Mouse (Mus musculus): Measurements from ENCODE around the gene Smc1a. TPM values are rescaled to one million over a fixed set of nuclear protein-coding genes. Genes with fewer than 3 reads are reported as not detected.

Gene Smc1a
- total RNA-seq (2021) = 10 to 100 TPM; 43.3 to 52.4 TPM
- long read RNA-seq, experiment 1, full-length matches to known transcripts = 29 of 33 reads
- long read RNA-seq, experiment 1, partial matches to known transcripts = 1 of 33 reads
- long read RNA-seq, experiment 1, other reads (novel, unspliced or antisense) = 3 of 33 reads
- long read RNA-seq, experiment 2, full-length matches to known transcripts = 36 of 90 reads
- long read RNA-seq, experiment 2, partial matches to known transcripts = 49 of 90 reads
- long read RNA-seq, experiment 2, other reads (novel, unspliced or antisense) = 5 of 90 reads

DNA sequence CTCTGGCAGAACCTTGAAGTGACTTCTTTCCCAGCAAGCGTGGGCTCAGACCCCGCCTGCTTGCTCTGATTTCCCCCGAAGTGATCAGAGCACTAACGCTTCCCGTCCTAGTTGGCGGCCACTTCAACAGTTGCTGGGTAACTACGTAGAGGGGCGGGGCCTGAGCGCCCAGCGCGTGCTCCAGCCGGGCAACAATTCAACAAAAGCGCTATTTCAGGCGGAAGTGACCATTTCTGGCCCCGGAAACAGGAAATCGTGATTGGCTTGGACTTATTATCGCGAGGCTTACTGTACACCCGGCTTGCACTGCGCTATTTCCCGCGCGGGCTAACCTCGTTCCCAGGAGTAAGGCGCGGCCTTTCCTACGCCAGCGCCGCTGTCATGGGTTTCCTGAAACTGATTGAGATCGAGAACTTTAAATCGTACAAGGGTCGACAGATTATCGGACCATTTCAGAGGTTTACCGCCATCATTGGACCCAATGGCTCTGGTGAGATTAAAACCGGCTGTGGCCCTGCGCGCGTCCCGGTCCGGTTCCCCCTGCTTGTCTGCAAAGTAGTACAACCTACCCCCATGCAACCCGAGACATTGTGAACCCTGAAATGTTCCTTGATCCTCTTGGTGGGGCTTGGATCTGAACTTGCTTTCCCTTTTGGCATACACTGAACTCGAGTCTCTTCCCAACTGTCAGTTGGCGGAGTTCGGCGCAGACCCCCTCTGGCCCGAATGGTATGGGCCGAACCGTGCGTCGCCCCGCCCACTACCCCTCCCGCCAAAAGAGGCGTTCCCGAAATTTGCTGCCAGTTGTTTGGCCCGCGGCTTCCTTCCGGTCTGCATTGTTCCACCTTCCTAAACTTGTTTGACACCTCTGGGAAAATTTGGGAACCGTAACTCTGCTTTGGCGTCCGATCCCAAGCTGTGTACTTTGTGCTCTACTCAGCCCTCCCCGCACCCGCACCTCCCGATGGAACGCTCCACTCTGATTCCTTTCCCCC lies at the start of gene Smc1a, which contains the start of gene Ribc1:
Gene Smc1a, plus strand, starts transcription at position 278 of the 995 bp plus-strand sequence.
Gene Ribc1, minus strand, starts transcription at position 145 of the 995 bp plus-strand sequence.
- peak; percentile 74 to 76 for DNase-seq (ENCODE audit: low spot score in 2 of 2)

DNA sequence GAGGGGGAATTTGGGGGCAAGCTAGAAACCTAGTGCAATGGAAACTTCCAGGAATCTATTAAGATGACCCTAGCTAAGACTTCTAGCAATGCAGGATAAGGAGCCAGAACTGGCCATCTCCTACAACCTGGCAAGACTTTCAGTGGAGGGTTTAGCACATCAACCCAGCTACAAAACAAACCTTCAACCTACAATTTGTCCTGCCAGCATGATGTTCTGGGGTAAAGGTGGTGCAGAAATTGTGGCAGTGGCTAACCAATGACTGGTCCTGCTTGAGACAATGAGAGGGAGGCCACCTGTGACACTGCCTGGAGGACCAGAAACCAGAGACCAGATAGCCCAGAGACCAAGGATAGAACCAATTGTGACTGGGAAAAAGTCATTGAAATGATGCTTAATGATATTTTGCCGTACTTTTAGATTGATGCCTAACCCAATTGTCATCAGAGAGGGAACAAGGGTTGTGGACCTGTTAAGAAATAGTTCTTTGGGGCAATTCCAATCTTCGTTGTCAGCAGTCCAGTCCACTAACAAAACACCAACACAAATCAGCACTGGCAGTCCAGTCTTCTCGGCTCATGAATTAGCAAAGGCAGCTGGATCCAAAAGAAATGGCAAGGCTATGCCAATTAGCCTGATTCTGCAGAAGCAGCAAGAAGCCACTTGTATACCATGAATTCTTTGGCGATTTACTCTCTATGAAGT lies 17.1 kb upstream of the Smc1a start:
- DNase-seq (ENCODE audit: low spot score in 2 of 2) = no peak

DNA sequence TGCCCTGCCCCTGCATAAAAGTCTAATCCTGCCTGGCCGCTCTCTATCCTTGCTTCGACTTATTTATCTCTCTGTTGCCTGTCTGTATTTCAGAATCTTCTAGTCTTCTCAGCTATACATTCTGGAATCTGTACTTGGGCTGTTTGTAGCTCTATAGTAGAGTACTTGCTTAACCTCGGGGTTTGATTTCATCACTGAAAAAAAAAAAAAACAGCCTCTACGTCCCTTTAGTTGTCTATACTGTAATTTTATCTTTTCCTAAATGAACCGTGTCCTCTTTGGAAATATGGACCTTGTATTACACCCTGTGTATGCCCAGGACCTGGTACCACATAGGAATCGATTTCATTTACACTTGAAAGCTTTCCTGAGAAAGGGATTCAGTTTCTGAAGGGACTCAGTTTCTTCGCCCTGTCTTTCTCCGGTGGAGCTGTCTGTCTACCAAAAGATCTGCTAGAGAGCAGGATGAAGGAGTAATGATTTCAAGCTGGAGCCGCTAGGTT lies 15.0 kb upstream of the Smc1a start:
- DNase-seq (ENCODE audit: low spot score in 2 of 2) = no peak

DNA sequence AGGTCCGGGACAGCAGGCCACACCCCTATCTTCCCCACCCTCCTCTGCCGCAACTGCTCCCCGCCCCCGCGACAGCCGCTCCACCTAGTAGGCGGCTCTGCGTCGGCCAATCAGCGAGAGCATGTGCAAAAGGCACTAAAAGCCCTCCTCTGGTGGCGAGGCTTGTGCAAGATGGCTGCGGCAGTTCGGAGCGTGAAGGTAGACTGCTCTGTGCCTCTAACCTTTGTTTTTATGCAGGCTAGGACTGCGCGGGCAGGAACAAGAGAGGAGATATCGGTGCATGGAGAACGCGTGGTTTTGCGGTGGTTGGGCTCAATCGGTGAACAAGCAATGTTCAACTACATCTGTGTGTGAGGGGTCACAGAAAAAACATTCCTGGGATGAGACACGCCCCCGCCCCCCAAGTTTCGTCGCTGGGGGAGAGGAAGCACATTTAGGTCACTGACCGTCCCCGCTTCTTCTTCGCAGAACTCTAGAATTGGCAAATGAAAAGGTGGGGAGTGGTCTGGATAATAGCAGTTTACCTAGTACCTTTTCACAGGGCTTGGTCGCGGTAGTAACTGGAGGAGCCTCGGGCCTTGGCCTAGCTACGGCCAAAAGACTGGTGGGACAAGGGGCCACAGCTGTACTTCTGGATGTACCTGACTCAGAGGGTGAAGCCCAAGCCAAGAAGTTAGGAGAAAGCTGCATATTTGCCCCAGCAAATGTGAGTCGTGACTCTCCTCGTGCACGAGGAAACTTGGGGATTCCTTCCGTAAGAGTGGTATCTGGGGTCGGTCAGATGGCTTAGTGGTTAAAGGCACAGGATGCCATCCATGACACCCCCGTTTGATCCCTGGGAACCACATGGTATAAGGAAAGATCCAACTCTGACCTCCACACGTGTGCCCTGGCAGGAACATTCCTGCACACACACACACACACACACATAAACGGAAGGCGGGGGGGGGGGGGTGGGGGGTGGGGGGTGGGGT lies 14.2 kb upstream of the Smc1a start, which contains the start of gene Hsd17b10:
Gene Hsd17b10, plus strand, starts transcription at position 109 of the 974 bp plus-strand sequence.
- peak; percentile 69 to 74 for DNase-seq (ENCODE audit: low spot score in 2 of 2)

DNA sequence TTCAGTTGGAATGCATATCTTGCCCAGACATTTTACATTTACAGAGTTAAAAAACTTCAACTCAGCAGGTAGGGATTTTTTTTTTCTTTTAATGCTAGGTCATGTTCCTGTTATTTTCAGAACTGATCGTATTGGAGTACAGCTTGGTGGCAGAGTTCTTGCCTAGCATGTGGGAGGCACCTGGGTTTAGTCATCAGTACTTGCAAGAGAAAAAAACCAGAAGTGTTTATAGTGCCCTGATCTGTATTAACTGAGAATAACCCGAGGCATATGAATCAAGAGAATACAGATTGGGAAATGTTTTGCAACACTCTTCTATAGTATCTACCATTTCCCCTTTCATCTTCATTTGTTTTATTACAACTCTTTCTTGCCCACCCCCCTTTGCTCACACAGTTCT lies 13.4 kb upstream of the Smc1a start:
- no peak for DNase-seq (ENCODE audit: low spot score in 2 of 2)

DNA sequence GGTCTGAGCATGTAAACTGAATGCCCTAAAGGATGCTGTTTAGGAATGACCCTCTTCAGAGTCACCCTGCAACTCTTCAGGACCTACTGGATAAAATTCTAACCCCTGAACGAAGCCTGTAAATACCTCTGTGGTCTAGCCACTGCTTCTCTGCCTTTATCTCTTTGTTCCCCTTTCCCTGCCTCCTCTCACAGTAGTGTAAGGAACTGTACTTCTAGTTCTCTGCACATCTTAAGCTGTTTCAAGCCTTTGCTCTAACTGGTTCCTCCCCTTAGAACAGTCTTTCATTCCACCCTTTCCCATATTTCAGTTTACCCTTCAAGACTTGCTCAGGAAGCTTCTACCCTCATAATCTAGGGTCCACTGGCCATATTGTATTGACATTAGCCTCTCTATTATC lies 8.4 kb upstream of the Smc1a start:
- no peak for DNase-seq (ENCODE audit: low spot score in 2 of 2)

DNA sequence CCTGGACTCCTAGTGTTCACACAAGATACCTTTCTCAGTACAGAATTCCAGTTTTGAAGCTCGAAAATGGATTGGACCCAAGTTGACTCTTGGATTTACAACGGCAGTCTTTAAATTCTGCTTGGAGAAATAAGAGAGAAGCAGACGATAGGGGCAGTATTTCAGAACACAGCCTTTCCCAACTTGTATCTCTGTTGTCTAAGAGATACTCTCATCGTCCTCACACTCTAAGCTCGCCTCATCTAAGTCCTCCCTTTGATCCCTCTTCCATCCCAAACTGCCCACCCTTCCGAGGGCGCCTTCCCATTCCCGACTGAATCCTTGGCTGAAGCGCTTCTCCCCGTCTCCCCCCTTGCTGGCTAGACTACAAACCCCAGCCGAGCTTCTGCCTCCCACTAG lies 477 bp upstream of the Smc1a start:
- DNase-seq (ENCODE audit: low spot score in 2 of 2) = no peak

DNA sequence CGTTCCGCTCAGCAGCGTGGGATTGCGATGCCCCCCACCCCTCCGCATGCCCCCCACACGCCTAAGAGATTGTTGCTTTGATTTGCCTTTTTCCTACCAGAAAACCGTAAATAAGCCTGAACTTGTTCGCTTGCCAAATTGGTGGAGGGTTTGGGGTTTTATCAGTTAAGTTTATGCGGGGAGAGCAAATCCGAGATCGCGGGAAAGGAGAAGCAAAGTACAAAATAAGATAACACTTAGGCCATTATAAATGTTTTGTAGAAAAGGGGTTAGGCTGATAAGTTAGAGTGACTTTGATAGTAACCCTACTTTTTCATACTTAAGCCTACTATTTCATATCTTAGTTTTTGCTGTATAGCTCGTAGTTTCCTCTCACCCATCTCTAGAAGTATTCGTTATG lies 958 bp downstream of the Smc1a start:
- DNase-seq (ENCODE audit: low spot score in 2 of 2) = no peak

DNA sequence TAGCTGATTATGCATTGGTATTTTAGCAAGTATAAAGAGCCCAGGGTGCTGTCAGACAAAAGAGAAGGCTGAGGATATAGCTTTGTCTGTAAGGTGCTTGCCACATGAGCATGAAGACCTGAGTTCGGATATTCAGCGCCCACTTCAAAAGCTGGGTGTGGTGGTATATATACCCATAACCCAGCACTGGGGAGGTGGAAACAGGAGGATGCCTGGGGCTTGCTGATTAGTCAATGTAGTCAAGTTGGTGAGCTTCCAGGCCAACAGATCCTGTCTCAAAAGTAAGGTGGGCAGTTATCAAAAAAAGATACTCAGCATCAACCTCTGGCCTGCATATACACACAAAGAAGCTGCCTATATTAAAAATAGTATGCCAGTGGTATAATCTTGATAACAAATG lies 3.1 kb downstream of the Smc1a start:
- DNase-seq (ENCODE audit: low spot score in 2 of 2) = no peak

DNA sequence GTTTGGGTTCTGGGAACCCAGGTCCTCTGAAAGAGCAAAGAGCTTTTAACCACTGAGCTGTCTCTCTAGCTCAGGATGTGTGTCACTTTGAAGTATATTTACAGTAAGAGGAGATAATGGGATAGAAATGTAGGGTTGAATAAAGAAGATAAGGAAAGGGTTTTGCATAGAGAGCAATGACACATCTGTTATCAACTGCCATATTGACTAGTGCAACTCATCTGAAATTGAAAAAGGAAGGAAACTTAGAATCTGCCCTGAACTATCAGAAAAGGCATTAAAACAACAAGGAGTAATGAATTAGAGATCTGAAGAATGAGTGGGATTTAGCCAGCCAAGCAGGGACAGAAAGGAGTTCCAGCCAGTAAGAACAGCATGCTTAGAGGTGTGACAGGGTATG lies 23.6 kb downstream of the Smc1a start:
- DNase-seq (ENCODE audit: low spot score in 2 of 2) = no peak

DNA sequence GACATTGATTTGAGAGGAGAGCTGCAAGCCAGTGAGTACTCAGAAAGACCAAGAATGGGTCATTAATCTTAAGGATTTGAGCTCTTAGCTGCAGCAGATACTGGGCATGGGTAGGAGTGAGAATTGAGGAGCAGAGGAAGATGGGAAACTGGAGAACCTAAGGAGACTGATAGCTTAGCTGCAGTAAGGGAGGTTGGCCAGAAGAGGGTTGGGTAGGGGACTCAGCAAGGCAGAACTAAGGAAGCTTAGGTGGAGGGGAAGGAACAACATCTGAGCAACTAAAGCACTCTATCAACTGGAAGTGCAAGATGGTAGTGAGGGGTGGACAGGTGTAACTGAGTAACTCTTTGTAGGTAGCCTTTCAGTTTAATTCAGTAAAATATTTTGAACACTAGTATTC lies 31.0 kb downstream of the Smc1a start:
- DNase-seq (ENCODE audit: low spot score in 2 of 2) = no peak

DNA sequence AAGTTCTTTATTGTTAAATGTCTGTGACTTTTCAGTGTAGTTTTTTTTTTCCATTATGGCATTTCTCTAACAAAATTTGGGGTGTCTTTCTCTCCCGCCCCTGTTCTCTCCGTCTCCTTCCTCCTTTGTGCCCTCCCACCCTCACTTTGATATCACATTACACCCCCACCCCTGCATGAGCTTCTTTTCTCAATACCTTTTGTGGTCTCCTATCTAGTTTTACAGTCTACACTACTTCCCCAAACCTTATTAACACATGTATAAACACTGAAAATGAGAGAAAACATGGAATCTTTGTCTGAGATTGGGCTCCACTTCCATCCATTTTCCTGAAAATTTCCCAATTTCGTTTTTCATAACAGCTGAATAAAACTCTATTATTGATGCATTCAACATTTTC lies 36.3 kb downstream of the Smc1a start:
- DNase-seq (ENCODE audit: low spot score in 2 of 2) = no peak

DNA sequence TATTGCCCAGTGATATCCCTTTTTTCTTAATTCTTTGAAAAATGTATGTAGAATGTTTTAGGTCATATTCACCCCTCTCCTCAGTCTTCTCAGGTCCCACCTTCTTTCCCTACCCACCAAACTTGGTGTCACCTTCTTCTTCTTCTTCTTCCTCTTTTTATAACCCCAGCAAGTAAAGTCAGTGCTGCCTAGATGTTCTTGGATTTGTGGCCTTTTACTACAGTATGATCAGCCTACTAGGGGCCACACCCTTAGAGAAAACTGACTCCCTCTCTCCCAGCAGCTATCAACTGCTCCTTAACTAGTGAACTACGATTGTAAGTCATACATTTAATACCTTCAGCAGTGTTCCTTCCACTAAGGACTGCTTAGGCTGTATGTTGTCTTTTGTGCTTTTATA lies 37.9 kb downstream of the Smc1a start:
- DNase-seq (ENCODE audit: low spot score in 2 of 2) = no peak

DNA sequence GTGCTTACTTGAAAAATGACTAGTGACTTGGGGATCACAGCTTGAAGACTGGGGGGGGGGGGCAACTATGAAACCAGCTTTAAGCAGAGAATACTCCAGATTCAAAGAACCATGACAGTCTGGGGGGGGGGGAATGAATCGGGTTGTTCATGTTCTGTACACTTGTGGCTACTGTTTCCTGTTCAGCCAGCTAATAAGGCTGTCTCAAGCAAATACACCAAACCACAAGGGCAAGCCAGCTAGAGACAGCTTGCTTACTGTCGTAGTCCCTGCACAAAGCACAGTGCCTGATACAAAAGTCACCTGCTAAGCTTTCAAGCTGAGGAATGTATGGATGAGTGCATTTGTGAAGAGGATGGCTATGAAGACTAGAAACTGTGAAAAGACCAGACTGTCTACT lies 49.4 kb downstream of the Smc1a start:
- DNase-seq (ENCODE audit: low spot score in 2 of 2) = no peak

DNA sequence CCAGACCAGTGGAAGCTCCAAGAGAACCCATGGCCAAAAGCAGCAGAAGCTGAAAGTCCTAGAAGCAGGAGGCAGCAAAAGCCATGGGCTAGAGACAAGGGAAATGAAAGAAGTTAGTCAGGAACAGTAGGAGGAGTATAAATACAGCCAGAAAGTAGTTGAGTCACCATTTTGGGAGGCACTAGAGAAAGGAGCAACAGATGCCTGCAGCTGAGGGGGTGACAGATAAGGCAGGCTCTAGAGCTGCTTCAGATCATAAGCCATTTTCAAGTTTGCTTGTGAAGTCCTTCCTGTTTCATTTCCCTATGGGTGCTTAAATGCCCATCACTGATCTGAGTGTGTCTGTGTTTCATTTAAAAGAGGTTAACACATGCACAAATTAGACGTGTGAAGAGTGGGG lies 51.6 kb downstream of the Smc1a start:
- DNase-seq (ENCODE audit: low spot score in 2 of 2) = no peak

DNA sequence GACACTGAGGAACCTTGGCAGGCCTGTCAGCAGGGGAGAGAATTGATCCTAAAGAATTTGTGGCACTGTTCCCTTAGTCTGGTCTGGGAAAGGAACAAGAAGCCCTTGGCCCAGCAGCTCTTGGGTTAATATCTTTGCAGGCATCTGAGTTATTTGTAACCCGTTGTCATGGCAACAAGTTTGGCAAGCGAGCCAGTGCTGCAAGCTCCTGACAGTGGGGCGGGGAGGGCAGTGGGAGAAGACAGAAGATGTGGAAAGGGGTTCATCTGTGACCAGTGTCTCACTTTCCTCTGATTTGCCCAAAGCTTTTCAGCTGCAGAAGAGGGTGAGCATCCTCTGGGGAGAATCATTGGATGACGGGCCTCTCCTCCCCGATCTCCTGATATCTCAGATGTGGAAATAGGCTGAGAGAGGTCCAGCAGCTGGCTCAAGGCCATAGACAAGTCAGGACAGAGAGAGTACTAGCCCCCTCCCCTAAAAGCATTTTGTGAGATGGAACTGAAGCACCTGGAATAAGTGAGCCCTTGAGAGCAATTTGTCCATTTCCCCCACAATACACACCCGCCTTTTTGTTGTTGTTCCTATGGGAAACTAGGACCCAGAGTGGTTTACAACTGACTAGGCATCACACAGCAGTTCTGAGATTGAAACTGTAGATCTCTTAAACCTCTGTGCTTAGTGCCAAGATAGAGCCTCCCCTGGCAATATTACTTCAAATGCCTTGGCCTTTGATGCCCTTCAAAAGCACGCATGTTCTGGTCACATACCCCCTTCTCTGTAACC lies 73.8 kb downstream of the Smc1a start:
- peak; percentile 7 to 19 for DNase-seq (ENCODE audit: low spot score in 2 of 2)

DNA sequence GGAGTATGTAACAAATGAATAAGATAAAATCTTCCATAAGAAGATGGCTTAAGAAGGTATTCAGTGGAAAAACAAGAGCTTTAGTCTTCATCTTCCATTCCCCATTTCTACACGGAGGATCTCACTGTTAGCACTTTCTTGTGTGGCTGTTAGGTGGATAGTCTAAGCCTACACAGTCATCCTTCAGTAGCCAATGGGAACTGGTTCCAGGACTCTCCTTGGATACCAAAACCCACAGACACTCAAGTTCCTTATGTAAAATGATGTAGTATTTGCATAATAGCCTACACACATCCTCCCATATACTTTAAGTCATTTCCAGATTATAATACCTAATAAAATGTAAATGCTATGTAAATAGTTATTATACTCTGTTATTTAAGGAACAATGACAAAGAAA lies 81.3 kb downstream of the Smc1a start:
- no peak for DNase-seq (ENCODE audit: low spot score in 2 of 2)
